Mouse (Mus musculus) left cerebral cortex, postnatal 36 days (tissue): ENCODE data around the gene Gcgr. TPM values are rescaled to one million over a fixed set of nuclear protein-coding genes. Genes with fewer than 3 reads are reported as not detected.
"Not testable (repeated sequence)": the region's sequence is repeated elsewhere in the genome, so short reads cannot be mapped to it uniquely, and the experiment has no call there.

Experiments
- DNase-seq, 2 experiments: peaks; one replicate each; pipeline ENCODE4 v3.0.0; 2021 to 2022; ENCODE audit warnings: low spot score in 2 of 2, mixed read lengths in 1 of 2
- intact Hi-C: fragments of 180-260 bp; cut with DNase I; formaldehyde crosslinking; loops from one replicate; pipeline ENCODE4 v1.15.1; 2025
- total RNA-seq, 2 experiments: library from RNA; stranded (reverse); gene quantifications; 2 replicates each; pipeline ENCODE4 v1.2.3; 2021

Gene Gcgr
- total RNA-seq, 2 experiments from 2014 or later: not detected

GRCm38 (mm10) chr11:120501018-120501417 lies 29.5 kb upstream of the Gcgr start:
- no peak for DNase-seq
- intact Hi-C loops: no loop called here

- intact Hi-C loops: no loop called here
- no peak for DNase-seq
Measured at GRCm38 (mm10) chr11:120501701-120502100, 28.8 kb upstream of the Gcgr start.

- intact Hi-C loops: no loop called here
- DNase-seq: no peak
Measured at GRCm38 (mm10) chr11:120505661-120506060, 24.8 kb upstream of the Gcgr start.

- intact Hi-C loops: no loop called here
- DNase-seq: no peak
Measured at GRCm38 (mm10) chr11:120506899-120507298, 23.6 kb upstream of the Gcgr start.

- no peak for DNase-seq
- intact Hi-C loops: no loop called here
Measured at GRCm38 (mm10) chr11:120507611-120508289, 22.7 kb upstream of the Gcgr start.

- DNase-seq: no peak
- intact Hi-C loops: no loop called here
Measured at GRCm38 (mm10) chr11:120508290-120508870, 22.1 kb upstream of the Gcgr start.

- DNase-seq: no peak
- intact Hi-C loops: no loop called here
Measured at GRCm38 (mm10) chr11:120509940-120510339, 20.6 kb upstream of the Gcgr start.

- intact Hi-C loops: no loop called here
- no peak for DNase-seq
Measured at GRCm38 (mm10) chr11:120510375-120511030, 20.0 kb upstream of the Gcgr start.

- intact Hi-C loops: no loop called here
Measured at GRCm38 (mm10) chr11:120512790-120513453, 17.6 kb upstream of the Gcgr start.

GRCm38 (mm10) chr11:120514262-120514661 lies 16.2 kb upstream of the Gcgr start:
- not testable (repeated sequence) for DNase-seq
- intact Hi-C loops: loop anchor here (2.0 kb wide), 1 partner anchor 57 kb away; no protein-coding TSS in a partner anchor

More at GRCm38 (mm10) chr11:120512790-120513453, 17.6 kb upstream of the Gcgr start:
- no peak for DNase-seq

GRCm38 (mm10) chr11:120515611-120516010 lies 14.9 kb upstream of the Gcgr start:
- intact Hi-C loops: loop anchor here (2.0 kb wide), 1 partner anchor 55 kb away; no protein-coding TSS in a partner anchor
- DNase-seq: peak; percentile 78 to 81

GRCm38 (mm10) chr11:120517147-120517546 lies 13.4 kb upstream of the Gcgr start:
- intact Hi-C loops: no loop called here
- DNase-seq: no peak

- intact Hi-C loops: no loop called here
- peak; percentile 82 to 87 for DNase-seq
Measured at GRCm38 (mm10) chr11:120518027-120518426, 12.5 kb upstream of the Gcgr start.

- intact Hi-C loops: no loop called here
- no peak for DNase-seq
Measured at GRCm38 (mm10) chr11:120518558-120518957, 11.9 kb upstream of the Gcgr start.

GRCm38 (mm10) chr11:120519738-120520137 lies 10.8 kb upstream of the Gcgr start:
- DNase-seq: no peak
- intact Hi-C loops: no loop called here

- DNase-seq: no peak
- intact Hi-C loops: no loop called here
Measured at GRCm38 (mm10) chr11:120520498-120520897, 10.0 kb upstream of the Gcgr start.

- intact Hi-C loops: no loop called here
- no peak for DNase-seq
Measured at GRCm38 (mm10) chr11:120520967-120521540, 9.4 kb upstream of the Gcgr start.

GRCm38 (mm10) chr11:120522581-120522980 lies 7.9 kb upstream of the Gcgr start:
- intact Hi-C loops: no loop called here
- no peak for DNase-seq

GRCm38 (mm10) chr11:120525959-120526358 lies 4.5 kb upstream of the Gcgr start:
- intact Hi-C loops: no loop called here
- no peak for DNase-seq
